ENCODE assay signal across 20 mouse cellular contexts in the genomic region with DNA sequence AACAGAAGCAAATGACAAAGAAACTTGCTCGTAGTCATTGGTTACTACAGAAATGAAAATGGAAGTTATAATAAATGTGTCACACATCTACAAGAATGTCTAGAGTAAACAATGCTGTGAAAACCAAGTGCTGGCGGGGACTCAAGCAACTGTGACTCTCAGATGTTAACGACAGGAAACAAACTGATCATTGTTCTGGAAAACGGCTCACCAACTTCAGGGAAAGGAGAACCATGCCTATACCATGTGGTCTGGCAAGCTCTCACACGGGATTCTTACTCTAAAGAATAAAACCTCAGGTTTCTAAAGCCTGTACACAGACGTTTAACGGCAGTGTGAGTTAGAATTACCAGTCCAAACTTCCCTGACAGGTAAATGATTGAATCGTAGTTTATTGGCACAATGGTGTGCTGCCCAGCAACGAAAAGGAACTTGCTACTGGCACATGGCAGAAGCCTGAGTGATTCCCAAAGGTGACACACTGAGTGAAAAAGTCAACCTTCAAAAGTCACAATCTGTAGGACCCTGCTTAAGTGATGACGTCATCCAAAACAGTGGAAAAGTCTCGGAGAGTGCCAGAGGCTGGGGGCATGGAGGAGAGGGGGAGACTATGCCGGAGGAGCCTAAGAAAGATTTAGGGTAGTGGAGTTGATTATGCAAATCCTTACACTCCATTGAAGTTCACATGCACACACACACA. TPM values are rescaled to one million over a fixed set of nuclear protein-coding genes. Genes with fewer than 3 reads are reported as not detected.
DNase-seq lines count a peak whose midpoint lies in the region; TF ChIP-seq lines count a peak whose summit lies in the region.
"Had no signal": no experiment of that assay in that cellular context is flagged by ENCODE, and none has a peak within 500 bp of the region (broad histone marks: within the 10 kb centered on the region; RNA-seq: fewer than 3 reads in every experiment).

No protein-coding gene starts in this region.

- H3K79me2 ChIP-seq in heart, adult 2 months (replicated peaks; ENCODE audit: control insufficient read depth, insufficient read depth, low read length): no peaks in the 10 kb centered on the region

- intact Hi-C loops in heart, adult 2 months (cut with DNase I): no loop called here

- no peak for DNase-seq in heart, embryonic 10.5 days (ENCODE audit: low spot score)
- DNase-seq in heart, adult 2 months: no peak
- peak; percentile 30 for DNase-seq in brain, embryonic 14.5 days (ENCODE audit: low read depth)
- DNase-seq in kidney, postnatal 14 days: peak; percentile 21
- peak; percentile 76 for DNase-seq in lung, postnatal 36 days
- DNase-seq in urinary bladder, postnatal 4 days (ENCODE audit: low spot score in 2 of 2): no peak
- no peak for DNase-seq in urinary bladder, postnatal 14 days (ENCODE audit: low spot score)
- no peak for DNase-seq in layer of hippocampus, adult 18-20 months (ENCODE audit: low spot score in 2 of 2)
- DNase-seq: adrenal gland, adult 8-10 months; heart, postnatal 10 days; midbrain, embryonic 14.5 days; retina, postnatal 1 day; thymus, postnatal 14 days had no signal

- TF ChIP-seq POLR2A in heart, adult 2 months (IDR thresholded peaks at IDR 0.05; ENCODE audit: insufficient read depth, low read depth, low read length): no peak
- no peak for TF ChIP-seq POLR2A in brain, embryonic 14.5 days (IDR thresholded peaks at IDR 0.05; ENCODE audit: borderline replicate concordance, extremely low read depth, insufficient read depth, insufficient read length, poor library complexity, severe bottlenecking)

- no peak for TF ChIP-seq CTCF in heart, adult 2 months (IDR thresholded peaks at IDR 0.05)
- no peak for TF ChIP-seq CTCF in brain, embryonic 14.5 days (IDR thresholded peaks at IDR 0.05; ENCODE audit: borderline replicate concordance, extremely low read depth, insufficient read depth, insufficient read length)

- no peaks in the 10 kb centered on the region for H3K27me3 ChIP-seq in heart, embryonic 10.5 days (ENCODE audit: insufficient read depth, poor library complexity, severe bottlenecking)
- no peaks in the 10 kb centered on the region for H3K27me3 ChIP-seq in heart, adult 2 months (ENCODE audit: control insufficient read depth, insufficient read depth, low read length)
- H3K27me3 ChIP-seq: forebrain, embryonic 13.5 days; liver, embryonic 12.5 days; neural tube, embryonic 13.5 days; Patski had no signal

- H3K9ac ChIP-seq in heart, adult 2 months (ENCODE audit: low read depth, low read length): no peak overlapping the region
- H3K9ac ChIP-seq: forebrain, embryonic 13.5 days; liver, embryonic 12.5 days; neural tube, embryonic 13.5 days had no signal

- H3K27ac ChIP-seq in heart, embryonic 10.5 days: 0 out of 2 replicates have a peak overlapping the region, but pooled peaks have one; percentile 6
- no peak overlapping the region for H3K27ac ChIP-seq in heart, adult 2 months
- H3K27ac ChIP-seq: forebrain, embryonic 13.5 days; left cerebral cortex, adult 2 months; liver, embryonic 12.5 days; neural tube, embryonic 13.5 days had no signal

- no peak for TF ChIP-seq EP300 in heart, adult 2 months (IDR thresholded peaks at IDR 0.05; ENCODE audit: insufficient read depth, low read depth, low read length)

- H3K36me3 ChIP-seq in heart, embryonic 10.5 days: no peaks in the 10 kb centered on the region
- no peaks in the 10 kb centered on the region for H3K36me3 ChIP-seq in heart, adult 2 months (ENCODE audit: control insufficient read depth, insufficient read depth, low read length)
- H3K36me3 ChIP-seq: liver, embryonic 12.5 days; neural tube, embryonic 13.5 days had no signal

- no peak overlapping the region for H3K4me3 ChIP-seq in heart, embryonic 10.5 days
- no peak overlapping the region for H3K4me3 ChIP-seq in heart, adult 2 months
- H3K4me3 ChIP-seq: forebrain, embryonic 13.5 days; left cerebral cortex, adult 2 months; liver, embryonic 12.5 days; neural tube, embryonic 13.5 days had no signal

- H3K4me1 ChIP-seq in heart, embryonic 10.5 days: peaks cover 17% of the 10 kb centered on the region
- H3K4me1 ChIP-seq in heart, adult 2 months (ENCODE audit: control insufficient read depth, insufficient read depth, low read length): no peaks in the 10 kb centered on the region
- H3K4me1 ChIP-seq: forebrain, embryonic 13.5 days; liver, embryonic 12.5 days; neural tube, embryonic 13.5 days had no signal

- no peaks in the 10 kb centered on the region for H3K9me3 ChIP-seq in heart, embryonic 10.5 days
- H3K9me3 ChIP-seq: forebrain, embryonic 13.5 days; liver, embryonic 12.5 days; neural tube, embryonic 13.5 days had no signal

- WGBS in heart, embryonic 10.5 days: 55% methylated on average over 12 of the region's 12 CpGs
- WGBS in heart, adult 2 months: 41% methylated on average over 12 of the region's 12 CpGs

RNA-seq across cellular contexts. Expression of gene Dhrs7c, which starts 30.5 kb away (rescaled TPM):
- 0.26 TPM in 1 of 2 replicates, not detected in the other for polyA plus RNA-seq in heart, embryonic 10.5 days (2016; fragmentation: Nextera tagmentation; extraction: Ambion mirVana)
- 100 to 1,000 TPM; 178 to 217 TPM for total RNA-seq in heart, adult 2 months (2021)
- polyA plus RNA-seq in heart, adult 2 months (2012; rRNA removed): 214 and 333 TPM in 2 replicates
- polyA plus RNA-seq in brain, embryonic 14.5 days (2012; rRNA removed): 0.10 TPM in 1 of 2 replicates, not detected in the other
- not detected for total RNA-seq in layer of hippocampus, adult 18-20 months (2021)
- total RNA-seq: adrenal gland, adult 8-10 months had no signal
- polyA plus RNA-seq: embryonic facial prominence, embryonic 11.5 days; forebrain, embryonic 13.5 days; liver, embryonic 12.5 days; midbrain, embryonic 14.5 days; neural tube, embryonic 13.5 days; Patski had no signal

RNA-seq across cellular contexts. Expression of gene Gsg1l2, which starts 54.1 kb away (rescaled TPM):
- not detected in 2 replicates for polyA plus RNA-seq in heart, embryonic 10.5 days (2016; fragmentation: Nextera tagmentation; extraction: Ambion mirVana)
- not detected for total RNA-seq in heart, adult 2 months (2021)
- polyA plus RNA-seq in heart, adult 2 months (2012; rRNA removed): not detected in 2 replicates
- polyA plus RNA-seq in brain, embryonic 14.5 days (2012; rRNA removed): not detected in 2 replicates
- not detected for total RNA-seq in layer of hippocampus, adult 18-20 months (2021)
- total RNA-seq: adrenal gland, adult 8-10 months; gastrocnemius, postnatal 4 days; heart, postnatal 10 days; left cerebral cortex, adult 2 months had no signal
- polyA plus RNA-seq: embryonic facial prominence, embryonic 11.5 days; forebrain, embryonic 13.5 days; liver, embryonic 12.5 days; midbrain, embryonic 14.5 days; neural tube, embryonic 13.5 days; Patski had no signal

RNA-seq across cellular contexts. Expression of gene Glp2r, which starts 57.6 kb away (rescaled TPM):
- 0.03 TPM in 1 of 2 replicates, not detected in the other for polyA plus RNA-seq in heart, embryonic 10.5 days (2016; fragmentation: Nextera tagmentation; extraction: Ambion mirVana)
- total RNA-seq in heart, adult 2 months (2021): not detected
- not detected in 2 replicates for polyA plus RNA-seq in heart, adult 2 months (2012; rRNA removed)
- 0.04 and 0.05 TPM in 2 replicates for polyA plus RNA-seq in brain, embryonic 14.5 days (2012; rRNA removed)
- 1 to 10 TPM; 1.4 to 2.5 TPM for total RNA-seq in layer of hippocampus, adult 18-20 months (2021)
- total RNA-seq: heart, postnatal 10 days had no signal
- polyA plus RNA-seq: embryonic facial prominence, embryonic 11.5 days; forebrain, embryonic 13.5 days; Patski had no signal

Comparison
In these comparisons a context has a peak if more than half of its experiments do, and no peak if none do; other contexts are left out.
1. RNA of gene Dhrs7c, which starts 30.5 kb away (polyA plus RNA-seq): 214 to 333 TPM in heart, adult 2 months; 0.10 TPM in brain, embryonic 14.5 days and 0.26 TPM in heart, embryonic 10.5 days; every median in the first group is over 100 times any median in the second.
2. DNase-seq: peak in brain, embryonic 14.5 days (single experiment), kidney, postnatal 14 days (single experiment) and lung, postnatal 36 days (single experiment); none in heart, embryonic 10.5 days (single experiment), heart, adult 2 months (0 of 2), urinary bladder, postnatal 4 days (0 of 2), urinary bladder, postnatal 14 days (single experiment) and layer of hippocampus, adult 18-20 months (0 of 2).